Mouse (Mus musculus) cerebellum, adult 2 months (tissue): ENCODE data around the gene Btbd3.

Experiments used
- CTCF ChIP-seq: fragments of 200-500 bp; IDR thresholded peaks from 2 replicates; pipeline ENCODE4 v1.5.1; 2011; ENCODE audit warnings: low read depth, mild to moderate bottlenecking, control low read depth, low read length, moderate library complexity, borderline replicate concordance; ENCODE audit not compliant: insufficient read depth
- POLR2A ChIP-seq: fragments of 200-500 bp; IDR thresholded peaks from 2 replicates; pipeline ENCODE4 v1.6.1; 2011; ENCODE audit warnings: low read length, control low read depth, borderline replicate concordance; ENCODE audit not compliant: insufficient read depth

DNA sequence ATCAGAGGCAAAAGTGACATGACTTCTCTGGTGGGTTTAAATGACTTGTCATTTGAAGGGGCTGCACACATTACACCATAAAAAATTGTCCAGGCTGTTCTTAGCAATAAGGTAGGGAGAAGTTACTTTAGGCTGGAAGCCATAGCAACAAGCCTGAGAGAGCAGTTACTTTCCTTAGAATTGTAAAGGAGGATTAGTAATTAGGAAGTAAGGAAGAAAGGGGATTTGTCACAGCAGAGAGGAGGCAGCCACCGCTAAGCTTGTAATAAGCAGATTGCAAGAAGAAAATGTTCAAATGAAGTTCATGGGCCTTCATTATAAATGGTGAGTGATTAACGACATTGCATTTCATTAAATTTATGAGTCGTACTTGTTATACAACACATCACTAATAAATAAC, 190.1 kb downstream of the Btbd3 start:
- TF ChIP-seq POLR2A (no peak), CTCF (no peak)
